Mouse (Mus musculus) right cerebral cortex, postnatal 4 days (tissue): Measurements from ENCODE around the gene Dusp10.

Experiments
- DNase-seq: peaks from one replicate; pipeline ENCODE4 v3.0.0-alpha.2; 2022

Gene Dusp10

GRCm38 (mm10) chr1:184059814-184060213, 46.7 kb downstream of the Dusp10 start:
- DNase-seq, result no peak

GRCm38 (mm10) chr1:184060381-184060780, 47.3 kb downstream of the Dusp10 start:
- DNase-seq, result no peak

GRCm38 (mm10) chr1:184060828-184061734, 48.0 kb downstream of the Dusp10 start:
- DNase-seq, result no peak

- DNase-seq, result no peak
These were observed 48.8 kb downstream of the Dusp10 start for GRCm38 (mm10) chr1:184061901-184062300.

- DNase-seq, result no peak
These were observed 51.2 kb downstream of the Dusp10 start for GRCm38 (mm10) chr1:184064306-184064705.

- no peak for DNase-seq
These were observed 52.7 kb downstream of the Dusp10 start for GRCm38 (mm10) chr1:184065589-184066361.

- no peak for DNase-seq
These were observed 53.6 kb downstream of the Dusp10 start for GRCm38 (mm10) chr1:184066460-184067287.

- no peak for DNase-seq
These were observed 54.8 kb downstream of the Dusp10 start for GRCm38 (mm10) chr1:184067704-184068558.

GRCm38 (mm10) chr1:184068971-184069370, 55.9 kb downstream of the Dusp10 start:
- DNase-seq, result no peak

GRCm38 (mm10) chr1:184076065-184076464, 63.0 kb downstream of the Dusp10 start:
- DNase-seq, result no peak

- DNase-seq, result no peak
These were observed 63.7 kb downstream of the Dusp10 start for GRCm38 (mm10) chr1:184076756-184077155.

GRCm38 (mm10) chr1:184079304-184079703, 66.2 kb downstream of the Dusp10 start:
- DNase-seq, result no peak

- DNase-seq, result no peak
These were observed 69.6 kb downstream of the Dusp10 start for GRCm38 (mm10) chr1:184082661-184083060.

GRCm38 (mm10) chr1:184083166-184083565, 70.1 kb downstream of the Dusp10 start:
- no peak for DNase-seq

GRCm38 (mm10) chr1:184084961-184085360, 71.9 kb downstream of the Dusp10 start:
- DNase-seq, result no peak

- no peak for DNase-seq
These were observed 77.4 kb downstream of the Dusp10 start for GRCm38 (mm10) chr1:184090515-184090914.

- DNase-seq, result no peak
These were observed 81.8 kb downstream of the Dusp10 start for GRCm38 (mm10) chr1:184094914-184095313.

GRCm38 (mm10) chr1:184100414-184100813, 87.3 kb downstream of the Dusp10 start:
- no peak for DNase-seq

GRCm38 (mm10) chr1:184100927-184101749, 88.0 kb downstream of the Dusp10 start:
- DNase-seq, result no peak

GRCm38 (mm10) chr1:184101750-184102046, 88.6 kb downstream of the Dusp10 start:
- DNase-seq, result no peak

- DNase-seq, result no peak
These were observed 93.7 kb downstream of the Dusp10 start for GRCm38 (mm10) chr1:184106832-184107231.
